Mouse (Mus musculus) neural tube, embryonic 14.5 days (tissue): ENCODE data around the gene Afg1l. TPM values are rescaled to one million over a fixed set of nuclear protein-coding genes. Genes with fewer than 3 reads are reported as not detected.

Experiments
- ATAC-seq: fragments of 200-750 bp; cut with Nextera tagmentation; 2 replicates; pipeline ENCODE4 v1.8.0; 2017; ENCODE audit warnings: low read depth, mild to moderate bottlenecking, moderate TSS enrichment, moderate library complexity
- H3K27ac ChIP-seq: fragments of 300-500 bp; sonication (generic); 2 replicates; pipeline ENCODE4 v1.5.1; 2014; ENCODE audit warnings: low read depth, mild to moderate bottlenecking, control low read depth, low read length, moderate library complexity, mixed read lengths
- H3K27me3 ChIP-seq: fragments of 300-500 bp; sonication (generic); 2 replicates; pipeline ENCODE4 v1.6.1; 2014; ENCODE audit warnings: low read length; ENCODE audit not compliant: control insufficient read depth, insufficient read depth
- H3K36me3 ChIP-seq: fragments of 300-500 bp; sonication (generic); 2 replicates; pipeline ENCODE4 v1.6.1; 2014; ENCODE audit warnings: low read length, mixed read lengths; ENCODE audit not compliant: control insufficient read depth, insufficient read depth
- H3K4me1 ChIP-seq: fragments of 300-500 bp; sonication (generic); 2 replicates; pipeline ENCODE4 v1.6.1; 2014; ENCODE audit warnings: low read length; ENCODE audit not compliant: control insufficient read depth, insufficient read depth
- H3K4me2 ChIP-seq: fragments of 300-500 bp; sonication (generic); 2 replicates; pipeline ENCODE4 v1.6.1; 2014; ENCODE audit warnings: mild to moderate bottlenecking, low read depth, low read length, control low read depth
- H3K4me3 ChIP-seq: fragments of 300-500 bp; sonication (generic); 2 replicates; pipeline ENCODE4 v1.5.1; 2014; ENCODE audit warnings: low read depth, low read length, control low read depth, mixed read lengths
- H3K9ac ChIP-seq: fragments of 300-500 bp; sonication (generic); replicated peaks from 2 replicates; pipeline ENCODE4 v1.6.1; 2014; ENCODE audit warnings: low read depth, mild to moderate bottlenecking, control low read depth, low read length, mixed read lengths
- H3K9me3 ChIP-seq: fragments of 300-500 bp; sonication (generic); 2 replicates; pipeline ENCODE4 v1.6.1; 2016; ENCODE audit warnings: low read length; ENCODE audit not compliant: control insufficient read depth
- WGBS: fragments of 180-500 bp; shearing (Covaris S2); extraction: QIAGEN DNeasy Blood & Tissue Kit; methylation state at CpG from one replicate; pipeline ENCODE4 v1.1.7; 2014; 5-methylcytosine and 5-hydroxymethylcytosine counted together
- polyA plus RNA-seq: library from polyadenylated mRNA; unstranded; fragments of >200 nt; fragmentation: Nextera tagmentation; extraction: Ambion mirVana; gene quantifications from 2 replicates; pipeline ENCODE4 v1.2.1, GENCODE M21; 2014

Afg1l gene
- polyA plus RNA-seq, 1 experiment from 2014 or later, result 8.0 TPM

DNA sequence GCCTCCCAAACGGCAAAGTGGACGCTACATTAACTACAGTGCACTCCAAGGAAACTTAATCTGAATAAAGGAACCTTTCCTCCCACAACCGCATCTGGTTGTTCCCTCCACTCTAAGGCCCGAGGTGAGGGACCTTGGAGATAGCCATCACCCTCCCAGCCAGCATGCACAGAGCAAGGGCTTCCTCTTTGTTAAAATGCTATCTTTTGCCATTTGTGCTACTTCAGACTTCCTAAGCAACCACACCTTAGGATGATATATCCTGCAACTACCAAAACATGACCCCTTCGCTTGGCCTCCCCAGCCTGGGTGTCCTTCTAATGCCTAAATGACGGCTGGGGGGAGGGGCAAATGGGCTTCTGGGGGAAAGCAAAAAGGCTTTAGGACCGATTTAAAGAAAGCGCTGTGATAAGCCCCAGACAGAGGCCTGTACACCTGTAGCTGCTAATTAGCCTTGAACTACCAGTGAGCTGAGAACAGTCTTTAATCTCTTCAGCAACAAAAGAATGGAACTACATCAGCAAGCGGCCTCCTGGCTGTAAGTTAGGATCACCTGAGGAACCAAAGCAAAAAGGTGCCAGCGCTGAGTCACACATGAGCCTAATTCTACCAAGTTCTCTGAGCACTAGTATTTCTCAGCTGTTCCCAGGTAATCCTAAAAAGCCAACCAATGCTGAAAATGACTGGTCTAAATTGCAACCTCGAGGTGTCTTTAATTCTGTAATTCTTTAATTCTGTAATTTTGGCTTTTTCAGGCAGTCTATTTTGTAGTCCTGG, 206.7 kb downstream of the Afg1l start:
- ATAC-seq, result no peak
- Histone ChIP-seq H3K4me1 (peaks cover 19% of the 10 kb centered on the region), H3K4me2 (no peak overlapping the region), H3K4me3 (no peak overlapping the region), H3K9ac (no peak overlapping the region), H3K9me3 (no peaks in the 10 kb centered on the region), H3K27me3 (no peaks in the 10 kb centered on the region; the same call in 1 of the 2 replicates), H3K27ac (no peak overlapping the region), H3K36me3 (no peaks in the 10 kb centered on the region)
- 65% methylated on average over 11 of the region's 11 CpGs for WGBS

DNA sequence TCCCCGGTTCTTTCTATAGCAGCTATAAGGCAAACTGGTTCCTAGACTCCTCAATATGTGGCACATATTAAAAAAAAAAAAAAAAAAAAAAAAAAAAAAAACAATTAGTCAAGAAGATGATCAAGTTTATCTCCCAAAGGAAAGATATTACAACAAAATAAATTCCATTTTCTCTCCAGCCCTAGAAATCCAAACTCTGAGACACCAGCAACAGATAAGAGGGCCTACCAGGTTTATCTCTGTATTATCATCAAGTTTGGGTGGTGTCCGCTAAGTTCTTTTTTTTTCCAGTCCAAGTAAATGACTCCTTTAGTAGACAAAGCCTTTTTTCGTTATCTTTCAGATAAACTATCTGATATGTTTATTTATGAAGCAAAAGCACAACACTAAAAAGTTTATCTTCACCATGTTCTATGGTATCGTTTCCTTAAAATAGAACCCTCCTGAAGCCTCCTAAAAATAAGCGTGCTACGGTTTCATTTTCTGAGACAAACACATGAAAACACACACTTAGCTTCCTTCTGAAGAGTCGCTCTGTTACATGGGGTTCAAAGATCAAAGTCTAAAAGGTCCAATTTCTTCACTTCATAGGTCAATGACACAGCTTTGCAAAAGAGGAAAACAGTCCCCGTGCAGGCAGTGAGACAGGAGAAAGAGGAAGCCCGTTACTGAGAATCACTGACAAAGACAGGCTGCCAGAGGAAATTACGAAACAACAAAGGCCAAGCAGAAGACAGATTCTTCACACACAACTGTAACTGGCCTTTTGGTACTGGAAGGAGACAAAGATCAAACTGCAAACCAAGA, 207.9 kb downstream of the Afg1l start:
- no peak for ATAC-seq
- WGBS, result 62% methylated on average over 10 of the region's 10 CpGs
- no peaks in the 10 kb centered on the region; the same call in 1 of the 2 replicates for H3K27me3 ChIP-seq
- H3K4me1 ChIP-seq, result peaks cover 19% of the 10 kb centered on the region
- H3K9me3 ChIP-seq, result no peaks in the 10 kb centered on the region
- H3K4me2 ChIP-seq, result no peak overlapping the region
- H3K4me3 ChIP-seq, result no peak overlapping the region
- H3K9ac ChIP-seq, result no peak overlapping the region
- no peak overlapping the region for H3K27ac ChIP-seq
- no peaks in the 10 kb centered on the region for H3K36me3 ChIP-seq

DNA sequence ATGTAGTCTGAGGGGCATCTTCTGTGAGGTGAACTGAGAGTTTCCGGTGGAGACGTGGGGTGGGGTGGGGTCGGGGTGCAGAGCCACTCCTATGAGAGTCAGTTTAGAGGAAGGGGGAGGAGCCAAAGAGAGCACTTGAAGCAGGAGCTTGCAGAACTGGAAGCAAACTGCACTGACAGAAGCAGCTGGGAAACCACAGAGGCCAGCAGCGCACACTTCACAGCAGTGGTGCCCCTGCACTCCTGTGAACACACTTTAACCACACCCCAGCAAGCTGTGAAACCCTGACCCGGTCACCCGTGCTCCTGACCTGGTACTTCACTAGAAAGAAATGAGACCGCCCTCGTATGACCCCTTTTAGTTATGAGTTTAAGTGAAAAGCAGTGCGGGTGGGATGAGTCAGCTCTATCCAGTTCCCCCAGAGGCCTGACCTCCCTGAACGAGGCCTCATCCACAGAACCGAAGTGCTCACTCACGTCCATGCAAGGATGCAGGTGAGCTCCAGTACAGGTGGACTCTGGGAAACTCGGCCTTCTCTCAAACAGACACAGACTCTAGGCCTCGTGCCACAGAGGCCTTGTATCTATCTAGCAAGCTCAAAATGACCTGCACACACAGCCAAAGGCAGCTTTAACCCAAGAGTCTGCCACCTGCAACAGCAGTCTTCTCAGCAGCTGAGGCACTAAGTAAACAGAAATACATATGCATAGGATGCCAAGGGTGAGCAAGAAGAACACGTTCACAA, 208.9 kb downstream of the Afg1l start:
- Histone ChIP-seq H3K4me3 (no peak overlapping the region), H3K4me2 (no peak overlapping the region), H3K4me1 (peaks cover 13% of the 10 kb centered on the region), H3K27ac (no peak overlapping the region), H3K9me3 (no peaks in the 10 kb centered on the region), H3K36me3 (no peaks in the 10 kb centered on the region), H3K27me3 (no peaks in the 10 kb centered on the region; the same call in 1 of the 2 replicates), H3K9ac (no peak overlapping the region)
- WGBS, result 68% methylated on average over 15 of the region's 15 CpGs
- ATAC-seq, result no peak

DNA sequence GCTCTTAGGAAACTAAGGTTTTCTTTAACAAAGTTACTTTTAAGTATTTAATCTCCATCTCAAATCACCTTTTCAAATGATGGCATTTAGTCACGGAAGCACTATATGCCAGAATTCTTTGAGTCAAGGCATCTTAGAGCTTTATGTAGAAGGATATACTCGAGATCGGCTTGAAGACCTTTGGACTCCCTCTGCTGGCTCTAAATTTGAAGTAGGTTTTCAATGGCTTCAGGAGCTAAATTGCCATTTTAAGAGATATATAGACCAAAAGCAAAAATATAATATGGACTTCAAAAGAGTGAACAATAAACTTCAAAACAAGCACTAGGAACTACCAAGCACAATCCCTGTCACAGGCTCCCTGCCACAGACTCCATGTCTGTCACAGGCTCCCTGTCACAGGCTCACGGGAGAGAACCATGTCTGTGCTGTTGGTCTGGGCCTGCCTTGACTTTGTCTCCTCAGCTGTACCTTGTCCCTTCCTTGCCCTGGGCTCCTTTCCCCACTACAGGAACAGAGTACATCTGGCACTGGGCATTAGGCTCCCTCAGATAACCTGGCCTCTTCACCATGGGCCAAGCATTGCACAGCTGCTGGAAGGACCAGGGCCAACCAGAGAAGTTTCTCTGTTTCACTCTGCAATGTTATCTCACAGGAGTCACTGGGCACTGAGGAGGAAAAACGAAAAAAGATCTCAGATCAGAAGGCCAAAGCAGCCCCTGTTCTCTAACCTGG, 210.4 kb downstream of the Afg1l start:
- H3K9ac ChIP-seq, result no peak overlapping the region
- WGBS, result 85% methylated on average over 5 of the region's 5 CpGs

DNA sequence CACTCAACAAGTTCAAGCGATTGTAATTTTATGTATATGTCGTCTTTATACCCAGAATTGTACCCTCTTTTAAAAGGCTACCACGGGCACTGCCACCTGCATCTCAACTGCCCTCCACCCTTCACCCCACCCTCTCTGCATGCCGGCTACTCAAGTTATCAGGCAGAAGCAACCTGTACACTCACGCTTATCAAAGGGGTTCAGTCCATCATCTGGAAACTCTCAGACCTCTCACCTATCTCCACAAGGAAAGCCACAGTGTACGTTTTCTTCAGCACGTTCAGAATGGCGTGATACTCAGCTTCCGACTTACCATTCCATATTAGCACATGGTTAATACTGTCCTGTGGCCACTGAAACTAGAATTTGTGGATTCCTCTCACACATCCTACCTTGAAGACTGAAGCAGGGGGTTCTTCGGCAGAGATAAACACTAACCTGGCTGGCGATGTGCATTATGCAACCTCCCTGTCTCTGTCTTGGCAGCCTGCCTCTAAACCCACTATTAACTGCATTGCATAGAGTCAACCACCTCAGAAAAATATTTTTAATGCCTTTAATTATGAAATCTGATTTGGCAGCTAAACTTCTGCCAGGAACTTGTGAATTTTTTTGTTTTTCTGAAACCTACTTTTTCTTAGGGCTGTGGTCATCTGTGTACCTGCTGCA, 213.2 kb downstream of the Afg1l start:
- Histone ChIP-seq H3K27me3 (no peaks in the 10 kb centered on the region), H3K36me3 (no peaks in the 10 kb centered on the region), H3K4me2 (no peak overlapping the region), H3K4me3 (no peak overlapping the region), H3K9ac (no peak overlapping the region), H3K4me1 (no peaks in the 10 kb centered on the region), H3K9me3 (no peaks in the 10 kb centered on the region), H3K27ac (no peak overlapping the region)
- no peak for ATAC-seq
- 93% methylated on average over 11 of the region's 11 CpGs for WGBS

More for the DNA sequence above, 210.4 kb downstream of the Afg1l start:
- Histone ChIP-seq H3K27me3 (no peaks in the 10 kb centered on the region), H3K27ac (no peak overlapping the region), H3K9me3 (no peaks in the 10 kb centered on the region), H3K36me3 (no peaks in the 10 kb centered on the region), H3K4me1 (no peaks in the 10 kb centered on the region), H3K4me3 (no peak overlapping the region), H3K4me2 (no peak overlapping the region)
- no peak for ATAC-seq

DNA sequence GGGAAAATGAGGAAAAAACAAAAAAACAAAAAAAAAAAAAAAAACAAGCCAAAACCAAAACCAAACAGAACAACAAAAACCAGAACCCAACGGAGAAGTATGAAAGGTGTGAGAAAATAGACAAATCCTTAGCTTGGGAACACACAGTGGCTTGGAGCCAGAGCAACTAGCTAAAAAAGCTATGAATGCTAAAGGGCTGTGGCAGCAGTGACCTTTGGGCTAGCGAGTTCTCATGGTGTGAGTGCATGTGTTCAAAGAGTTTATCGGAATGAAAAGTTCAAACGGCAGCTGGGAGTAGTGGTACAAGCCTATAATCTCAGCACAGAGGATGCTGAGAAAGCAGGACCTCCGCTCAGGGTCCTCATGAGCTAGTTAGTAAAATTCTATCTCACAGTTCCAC, 214.2 kb downstream of the Afg1l start:
- Histone ChIP-seq H3K36me3 (no peaks in the 10 kb centered on the region), H3K27ac (no peak overlapping the region), H3K4me2 (no peak overlapping the region), H3K9me3 (no peaks in the 10 kb centered on the region), H3K4me1 (no peaks in the 10 kb centered on the region), H3K9ac (no peak overlapping the region), H3K4me3 (no peak overlapping the region), H3K27me3 (no peaks in the 10 kb centered on the region)
- no peak for ATAC-seq
- 87% methylated on average over 5 of the region's 5 CpGs for WGBS

DNA sequence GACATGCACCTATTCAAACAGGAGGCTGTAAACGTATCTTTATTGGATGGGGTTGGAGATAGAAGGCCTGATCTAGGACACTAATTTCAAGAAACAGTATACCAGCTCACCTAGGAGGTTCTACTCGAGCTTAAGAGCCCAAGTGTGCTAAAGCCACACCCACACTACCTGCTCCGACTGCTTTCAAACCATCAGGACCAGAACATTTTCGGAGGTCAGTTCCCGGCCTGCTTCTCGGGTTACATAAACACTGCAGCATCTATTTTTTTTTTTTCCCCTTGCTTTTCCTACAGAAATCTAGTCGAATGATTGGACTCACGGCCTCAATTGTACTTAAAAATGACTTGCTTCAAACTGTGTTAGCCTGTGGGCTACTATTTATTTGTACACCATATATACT, 214.7 kb downstream of the Afg1l start:
- Histone ChIP-seq H3K4me3 (no peak overlapping the region), H3K9ac (no peak overlapping the region), H3K4me2 (no peak overlapping the region), H3K36me3 (no peaks in the 10 kb centered on the region), H3K9me3 (no peaks in the 10 kb centered on the region), H3K27me3 (no peaks in the 10 kb centered on the region), H3K4me1 (no peaks in the 10 kb centered on the region), H3K27ac (no peak overlapping the region)
- no peak for ATAC-seq
- WGBS, result 80% methylated on average over 8 of the region's 8 CpGs
